Mouse (Mus musculus): ENCODE data around the gene Blm. TPM values are rescaled to one million over a fixed set of nuclear protein-coding genes. Genes with fewer than 3 reads are reported as not detected.

Gene Blm
- polyA plus RNA-seq, 1 experiment from 2014 or later, result 3.2 TPM

GRCm38 (mm10) chr7:80548513-80549260 is 13.8 kb upstream of the Blm start:
- Histone ChIP-seq H3K4me2 (replicated peaks; ENCODE audit: low read depth) (no peak overlapping the region), H3K27me3 (ENCODE audit: control insufficient read depth, insufficient read depth, low read length) (no peaks in the 10 kb centered on the region), H3K4me1 (replicated peaks; ENCODE audit: control insufficient read depth, insufficient read depth) (no peaks in the 10 kb centered on the region), H3K9me3 (ENCODE audit: control insufficient read depth, low read length) (no peaks in the 10 kb centered on the region), H3K4me3 (ENCODE audit: low read depth, low read length) (no peak overlapping the region), H3K9ac (ENCODE audit: low read length) (no peak overlapping the region), H3K36me3 (ENCODE audit: control insufficient read depth, insufficient read depth, low read length) (no peaks in the 10 kb centered on the region), H3K27ac (replicated peaks) (no peak overlapping the region)
- 70% methylated on average over 7 of the region's 7 CpGs for WGBS
- TF ChIP-seq EP300 (optimal IDR thresholded peaks at IDR 0.05) (no peak), CTCF (IDR thresholded peaks at IDR 0.05; ENCODE audit: low read depth) (no peak)
- DNase-seq (ENCODE audit: low spot score) (peak; percentile 34), ATAC-seq (ENCODE audit: low FRiP score, low TSS enrichment) (no peak)

DNA sequence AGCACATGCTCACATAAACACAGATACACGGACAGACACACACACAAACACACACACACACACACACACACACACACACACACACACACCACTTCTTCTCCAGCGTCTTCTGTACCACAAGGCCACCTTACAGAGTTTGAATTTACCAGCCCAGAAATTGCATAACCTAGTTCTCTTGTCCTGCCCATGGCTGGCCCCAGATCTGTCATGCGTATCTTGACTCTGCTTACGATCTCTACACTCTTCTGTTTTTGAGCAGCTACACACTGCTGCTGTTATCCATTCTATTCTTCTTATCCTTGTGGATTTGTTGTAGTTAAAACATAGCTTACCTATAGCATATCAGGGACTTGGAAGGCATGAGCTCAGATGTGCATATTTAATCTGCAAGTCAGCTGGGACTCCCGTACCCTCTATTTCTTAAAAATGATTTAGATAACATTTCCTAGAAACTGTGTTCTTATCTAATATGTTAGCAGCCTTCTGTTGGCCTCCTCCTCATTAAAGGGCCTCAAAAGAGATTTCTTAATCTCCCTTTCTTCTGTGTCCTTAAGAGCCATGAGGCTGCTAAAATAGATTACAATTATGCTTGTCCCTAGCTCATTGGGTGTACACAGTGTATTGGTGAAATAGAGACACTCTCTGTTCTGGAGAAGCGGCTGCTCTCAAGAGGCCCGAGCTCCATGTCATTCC is 7.4 kb upstream of the Blm start:
- H3K27me3 ChIP-seq (ENCODE audit: control insufficient read depth, insufficient read depth, low read length), result no peaks in the 10 kb centered on the region
- H3K9ac ChIP-seq (ENCODE audit: low read length), result no peak overlapping the region
- TF ChIP-seq CTCF (IDR thresholded peaks at IDR 0.05; ENCODE audit: low read depth) (no peak), EP300 (optimal IDR thresholded peaks at IDR 0.05) (no peak)
- DNase-seq (ENCODE audit: low spot score) (no peak), ATAC-seq (ENCODE audit: low FRiP score, low TSS enrichment) (peak; percentile 24; the same call in 1 of the 2 replicates)
- H3K36me3 ChIP-seq (ENCODE audit: control insufficient read depth, insufficient read depth, low read length), result no peaks in the 10 kb centered on the region
- no peaks in the 10 kb centered on the region for H3K4me1 ChIP-seq (replicated peaks; ENCODE audit: control insufficient read depth, insufficient read depth)
- 72% methylated on average over 7 of the region's 7 CpGs for WGBS
- H3K9me3 ChIP-seq (ENCODE audit: control insufficient read depth, low read length), result no peaks in the 10 kb centered on the region
- H3K27ac ChIP-seq (replicated peaks), result no peak overlapping the region
- H3K4me2 ChIP-seq (replicated peaks; ENCODE audit: low read depth), result no peak overlapping the region
- no peak overlapping the region for H3K4me3 ChIP-seq (ENCODE audit: low read depth, low read length)

GRCm38 (mm10) chr7:80539581-80539980 is 4.7 kb upstream of the Blm start:
- Histone ChIP-seq H3K4me2 (replicated peaks; ENCODE audit: low read depth) (no peak overlapping the region), H3K9me3 (ENCODE audit: control insufficient read depth, low read length) (no peaks in the 10 kb centered on the region), H3K36me3 (ENCODE audit: control insufficient read depth, insufficient read depth, low read length) (no peaks in the 10 kb centered on the region), H3K27me3 (ENCODE audit: control insufficient read depth, insufficient read depth, low read length) (no peaks in the 10 kb centered on the region), H3K9ac (ENCODE audit: low read length) (no peak overlapping the region), H3K4me1 (replicated peaks; ENCODE audit: control insufficient read depth, insufficient read depth) (no peaks in the 10 kb centered on the region), H3K4me3 (ENCODE audit: low read depth, low read length) (no peak overlapping the region), H3K27ac (replicated peaks) (no peak overlapping the region)
- WGBS, result 57% methylated on average over 5 of the region's 5 CpGs
- DNase-seq (ENCODE audit: low spot score), result no peak
- no peak for ATAC-seq (ENCODE audit: low FRiP score, low TSS enrichment)
- no peak for TF ChIP-seq EP300 (optimal IDR thresholded peaks at IDR 0.05)
- no peak for TF ChIP-seq CTCF (IDR thresholded peaks at IDR 0.05; ENCODE audit: low read depth)

DNA sequence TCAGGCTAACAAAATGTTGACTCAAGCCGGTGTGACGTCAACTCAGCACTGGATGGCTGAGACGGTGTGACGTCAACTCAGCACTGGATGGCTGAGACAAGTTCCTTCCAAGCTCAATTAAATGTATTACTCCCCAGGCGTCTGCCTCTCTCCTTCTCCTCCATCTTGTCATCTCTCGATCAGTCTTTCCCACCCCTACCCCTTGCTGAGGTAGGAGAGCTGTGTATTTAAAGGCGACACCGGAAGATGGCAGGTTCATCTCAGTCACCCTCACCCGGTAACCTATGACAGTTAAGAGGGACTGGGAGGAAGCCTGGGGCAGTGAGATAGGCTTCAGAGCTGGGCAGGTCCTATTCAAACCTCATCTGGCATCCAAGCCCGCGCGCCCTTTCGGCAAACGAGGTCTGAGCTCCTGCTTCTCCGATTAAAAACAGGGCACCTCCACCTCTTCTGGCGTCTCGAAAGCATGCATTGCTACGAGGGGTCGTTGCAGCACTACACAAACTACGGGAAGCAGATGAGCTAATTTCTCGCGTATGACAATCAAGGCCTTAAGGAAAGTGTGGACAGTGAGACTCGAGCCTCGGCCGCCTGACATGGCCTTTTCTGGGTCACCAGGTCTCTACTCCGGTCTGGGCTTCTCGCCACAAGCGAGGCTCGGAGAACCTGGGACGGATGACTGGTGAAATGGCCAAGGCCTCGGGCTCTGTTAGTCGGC is 469 bp downstream of the Blm start:
- Histone ChIP-seq H3K4me3 (ENCODE audit: low read depth, low read length) (peak overlapping the region; percentile 64), H3K4me1 (replicated peaks; ENCODE audit: control insufficient read depth, insufficient read depth) (0 out of 2 replicates have a peak, but pooled peaks cover 2% of the 10 kb centered on the region), H3K9me3 (ENCODE audit: control insufficient read depth, low read length) (no peaks in the 10 kb centered on the region), H3K27ac (replicated peaks) (peak overlapping the region; percentile 30), H3K9ac (ENCODE audit: low read length) (peak overlapping the region; percentile 79), H3K27me3 (ENCODE audit: control insufficient read depth, insufficient read depth, low read length) (no peaks in the 10 kb centered on the region), H3K36me3 (ENCODE audit: control insufficient read depth, insufficient read depth, low read length) (no peaks in the 10 kb centered on the region), H3K4me2 (replicated peaks; ENCODE audit: low read depth) (peak overlapping the region; percentile 93)
- DNase-seq (ENCODE audit: low spot score) (peak; percentile 54), ATAC-seq (ENCODE audit: low FRiP score, low TSS enrichment) (no peak; the same call in 1 of the 2 replicates)
- TF ChIP-seq CTCF (IDR thresholded peaks at IDR 0.05; ENCODE audit: low read depth) (no peak), EP300 (optimal IDR thresholded peaks at IDR 0.05) (no peak)
- WGBS, result under 1% methylated on average over 32 of the region's 32 CpGs

DNA sequence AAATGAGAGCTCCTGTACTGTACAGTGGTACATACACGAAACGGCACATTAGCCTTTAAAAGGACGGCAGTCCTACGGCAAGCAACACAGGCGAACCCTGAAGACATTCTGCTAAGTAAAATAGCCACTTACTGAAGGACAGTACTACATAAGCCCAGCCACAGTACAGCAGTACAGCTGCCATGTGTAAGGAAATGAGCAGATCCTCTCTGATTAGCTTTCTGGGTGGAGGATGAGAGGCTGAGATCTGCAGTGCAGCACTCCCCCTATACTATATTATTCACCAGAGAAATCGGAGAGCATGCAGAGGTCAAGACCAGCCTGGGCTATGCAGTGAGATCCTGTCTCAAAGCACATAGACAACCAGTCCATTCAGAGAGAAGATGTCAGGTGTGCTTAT is 3.8 kb downstream of the Blm start:
- Histone ChIP-seq H3K4me3 (ENCODE audit: low read depth, low read length) (no peak overlapping the region), H3K4me2 (replicated peaks; ENCODE audit: low read depth) (no peak overlapping the region), H3K36me3 (ENCODE audit: control insufficient read depth, insufficient read depth, low read length) (no peaks in the 10 kb centered on the region), H3K27ac (replicated peaks) (no peak overlapping the region), H3K4me1 (replicated peaks; ENCODE audit: control insufficient read depth, insufficient read depth) (0 out of 2 replicates have a peak, but pooled peaks cover 2% of the 10 kb centered on the region), H3K9me3 (ENCODE audit: control insufficient read depth, low read length) (no peaks in the 10 kb centered on the region), H3K27me3 (ENCODE audit: control insufficient read depth, insufficient read depth, low read length) (no peaks in the 10 kb centered on the region), H3K9ac (ENCODE audit: low read length) (no peak overlapping the region)
- 83% methylated on average over 6 of the region's 6 CpGs for WGBS
- DNase-seq (ENCODE audit: low spot score), result no peak
- no peak for ATAC-seq (ENCODE audit: low FRiP score, low TSS enrichment)
- no peak for TF ChIP-seq CTCF (IDR thresholded peaks at IDR 0.05; ENCODE audit: low read depth)
- no peak for TF ChIP-seq EP300 (optimal IDR thresholded peaks at IDR 0.05)

All from stomach, postnatal 0 days (tissue).